Mouse (Mus musculus): ENCODE results near the gene Pla2g15.

DNA sequence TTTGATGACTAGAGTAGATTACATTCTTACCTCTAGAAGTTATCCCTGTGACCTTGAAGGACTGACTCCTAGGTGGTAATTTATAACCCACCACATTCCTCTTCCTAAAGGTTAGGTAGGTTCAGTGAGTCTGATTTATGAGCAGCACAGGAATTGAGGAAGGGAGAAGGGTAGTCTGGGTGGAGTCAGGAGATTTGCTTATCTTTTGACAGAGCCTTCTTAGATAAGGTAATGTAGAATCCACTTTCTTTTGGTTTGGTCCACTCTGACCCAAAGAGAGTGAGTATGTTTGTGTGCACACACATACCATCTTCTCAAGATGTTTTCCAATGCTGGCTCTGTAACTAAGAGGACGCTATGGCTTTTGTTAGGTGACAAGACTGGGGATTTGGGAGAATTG lies 27.4 kb downstream of the Pla2g15 start:
- TF ChIP-seq CTCF (IDR thresholded peaks at IDR 0.05; ENCODE audit: extremely low read depth, insufficient read depth, insufficient read length, insufficient replicate concordance), result no peak
- TF ChIP-seq POLR2A (IDR thresholded peaks at IDR 0.05; ENCODE audit: low read depth, low read length), result no peak

Measured in spleen, adult 2 months (tissue).